Mouse (Mus musculus) MEL (cell line): ENCODE measurements at regions not wholly inside any gene's neighbourhood (a gene's known extent, or its start where the extent isn't known, plus 50 kb on each side); places are given as distances from the start of the nearest gene placed in this dataset.

Source experiments
- DNase-seq: peaks from one replicate; pipeline ENCODE4 v3.0.0; 2011; ENCODE audit warnings: low read depth, low spot score
- H3K27ac ChIP-seq: 2 replicates; pipeline ENCODE4 v1.5.1; 2012; ENCODE audit warnings: low read depth, mild to moderate bottlenecking, control low read depth, low read length, moderate library complexity; ENCODE audit not compliant: control insufficient read depth
- H3K27me3 ChIP-seq, 2 experiments: fragments of 150-350 bp in 1 of 2; sonication (generic) in 1 of 2; 2 replicates each; pipeline ENCODE4 v1.6.1; 2012; ENCODE audit warnings: low read length in 2 of 2, mild to moderate bottlenecking in 2 of 2, improper control_type of control experiment in 1 of 2, moderate library complexity in 1 of 2; ENCODE audit not compliant: insufficient read depth in 2 of 2, control insufficient read depth in 1 of 2
- H3K36me3 ChIP-seq, 2 experiments: 2 replicates each; pipeline ENCODE4 v1.6.1; 2012 to 2014; ENCODE audit warnings: low read length in 2 of 2, improper control_type of control experiment in 1 of 2, inconsistent platforms in 1 of 2, mild to moderate bottlenecking in 1 of 2; ENCODE audit not compliant: insufficient read depth in 2 of 2, control insufficient read depth in 1 of 2
- H3K4me1 ChIP-seq, 2 experiments: fragments of 150-350 bp in 1 of 2; sonication (generic) in 1 of 2; 2 replicates each; pipeline ENCODE4 v1.6.1; 2012; ENCODE audit warnings: low read length in 2 of 2, improper control_type of control experiment in 1 of 2, mild to moderate bottlenecking in 1 of 2; ENCODE audit not compliant: insufficient read depth in 2 of 2, control insufficient read depth in 1 of 2
- H3K4me3 ChIP-seq, 2 experiments: fragments of 150-350 bp in 1 of 2; sonication (generic) in 1 of 2; 2 replicates each; pipeline ENCODE4 v1.5.1; 2012; ENCODE audit warnings: low read depth in 2 of 2, low read length in 2 of 2, mild to moderate bottlenecking in 2 of 2, moderate library complexity in 2 of 2, control low read depth in 1 of 2, improper control_type of control experiment in 1 of 2; ENCODE audit not compliant: control insufficient read depth in 1 of 2, insufficient read depth in 1 of 2
- H3K79me2 ChIP-seq: 2 replicates; pipeline ENCODE4 v1.6.1; 2012; ENCODE audit warnings: mild to moderate bottlenecking, low read length, moderate library complexity; ENCODE audit not compliant: control insufficient read depth, poor library complexity, insufficient read depth
- H3K9ac ChIP-seq: 2 replicates; pipeline ENCODE4 v1.6.1; 2012; ENCODE audit warnings: low read depth, mild to moderate bottlenecking, control low read depth, low read length, moderate library complexity; ENCODE audit not compliant: control insufficient read depth, poor library complexity, severe bottlenecking
- H3K9me3 ChIP-seq: fragments of 150-350 bp; sonication (generic); replicated peaks from 2 replicates; pipeline ENCODE4 v1.6.1; 2012; ENCODE audit warnings: mild to moderate bottlenecking, low read length, improper control_type of control experiment, moderate library complexity; ENCODE audit not compliant: insufficient read depth
- CHD2 ChIP-seq: IDR thresholded peaks from 2 replicates; pipeline ENCODE4 v1.6.1; 2011; ENCODE audit warnings: low read length, improper control_type of control experiment
- E2F4 ChIP-seq: IDR thresholded peaks from 2 replicates; pipeline ENCODE4 v1.6.1; 2011; ENCODE audit warnings: low read depth, low read length, improper control_type of control experiment, borderline replicate concordance
- EP300 ChIP-seq, 2 experiments: IDR thresholded peaks; 2 replicates each; pipeline ENCODE4 v1.6.1; 2011; ENCODE audit warnings: improper control_type of control experiment in 2 of 2, low read length in 2 of 2, low read depth in 1 of 2, mild to moderate bottlenecking in 1 of 2
- ETS1 ChIP-seq: IDR thresholded peaks from 2 replicates; pipeline ENCODE4 v1.6.1; 2012; ENCODE audit warnings: low read depth, mild to moderate bottlenecking, inconsistent platforms, low read length, improper control_type of control experiment, moderate library complexity
- GATA1 ChIP-seq: IDR thresholded peaks from 2 replicates; pipeline ENCODE4 v1.6.1; 2011; ENCODE audit warnings: low read depth, low read length, improper control_type of control experiment
- JUND ChIP-seq: IDR thresholded peaks from 2 replicates; pipeline ENCODE4 v1.6.1; 2011; ENCODE audit warnings: low read depth, mild to moderate bottlenecking, improper control_type of control experiment, low read length
- KAT2A ChIP-seq: conservative IDR thresholded peaks from 2 replicates; pipeline ENCODE4 v1.6.1; 2012; ENCODE audit warnings: low read depth, low read length, improper control_type of control experiment, inconsistent platforms
- MAFK ChIP-seq: IDR thresholded peaks from 2 replicates; pipeline ENCODE4 v1.6.1; 2011; ENCODE audit warnings: low read depth, mild to moderate bottlenecking, low read length, improper control_type of control experiment, borderline replicate concordance
- MAZ ChIP-seq: IDR thresholded peaks from 2 replicates; pipeline ENCODE4 v1.6.1; 2012; ENCODE audit warnings: low read depth, mild to moderate bottlenecking, inconsistent platforms, low read length, improper control_type of control experiment
- MXI1 ChIP-seq: IDR thresholded peaks from 2 replicates; pipeline ENCODE4 v1.6.1; 2011; ENCODE audit warnings: mild to moderate bottlenecking, low read depth, low read length, improper control_type of control experiment
- MYB ChIP-seq: IDR thresholded peaks from 2 replicates; pipeline ENCODE4 v1.6.1; 2011; ENCODE audit warnings: mild to moderate bottlenecking, low read depth, low read length, improper control_type of control experiment
- MYC ChIP-seq: IDR thresholded peaks from 2 replicates; pipeline ENCODE4 v1.6.1; 2011; ENCODE audit warnings: low read depth, mild to moderate bottlenecking, low read length, improper control_type of control experiment, moderate library complexity
- NELFE ChIP-seq: IDR thresholded peaks from 2 replicates; pipeline ENCODE4 v1.6.1; 2011; ENCODE audit warnings: low read depth, low read length, improper control_type of control experiment
- NRF1 ChIP-seq: IDR thresholded peaks from 2 replicates; pipeline ENCODE4 v1.6.1; 2014; ENCODE audit warnings: low read depth, mild to moderate bottlenecking, inconsistent platforms, low read length, improper control_type of control experiment, moderate library complexity; ENCODE audit not compliant: poor library complexity, insufficient read depth, severe bottlenecking
- POLR2AphosphoS2 ChIP-seq: IDR thresholded peaks from 2 replicates; pipeline ENCODE4 v1.6.1; 2011; ENCODE audit warnings: low read length, improper control_type of control experiment
- POLR2AphosphoS5 ChIP-seq: IDR thresholded peaks from 2 replicates; pipeline ENCODE4 v1.6.1; 2012; ENCODE audit warnings: low read depth, borderline replicate concordance, mild to moderate bottlenecking, inconsistent platforms, low read length, moderate library complexity, mixed read lengths
- RAD21 ChIP-seq: IDR thresholded peaks from 2 replicates; pipeline ENCODE4 v1.6.1; 2011; ENCODE audit warnings: mild to moderate bottlenecking, low read depth, low read length, improper control_type of control experiment
- RCOR1 ChIP-seq: IDR thresholded peaks from 2 replicates; pipeline ENCODE4 v1.6.1; 2012; ENCODE audit warnings: low read depth, mild to moderate bottlenecking, inconsistent platforms, low read length, improper control_type of control experiment
- SIN3A ChIP-seq: IDR thresholded peaks from 2 replicates; pipeline ENCODE4 v1.6.1; 2012; ENCODE audit warnings: low read length, improper control_type of control experiment, inconsistent platforms
- TAL1 ChIP-seq: IDR thresholded peaks from 2 replicates; pipeline ENCODE4 v1.6.1; 2012; ENCODE audit warnings: mild to moderate bottlenecking, inconsistent platforms, low read length, moderate library complexity, mixed read lengths
- TCF12 ChIP-seq: IDR thresholded peaks from 2 replicates; pipeline ENCODE4 v1.6.1; 2014; ENCODE audit warnings: low read depth, mild to moderate bottlenecking, inconsistent platforms, low read length, improper control_type of control experiment, moderate library complexity
- UBTF ChIP-seq: IDR thresholded peaks from 2 replicates; pipeline ENCODE4 v1.6.1; 2012; ENCODE audit warnings: low read depth, mild to moderate bottlenecking, inconsistent platforms, low read length, improper control_type of control experiment, moderate library complexity, borderline replicate concordance; ENCODE audit not compliant: insufficient read depth
- USF1 ChIP-seq: IDR thresholded peaks from 2 replicates; pipeline ENCODE4 v1.6.1; 2014; ENCODE audit warnings: low read depth, mild to moderate bottlenecking, inconsistent platforms, low read length, improper control_type of control experiment, moderate library complexity
- USF2 ChIP-seq, 2 experiments: IDR thresholded peaks; 2 replicates each; pipeline ENCODE4 v1.6.1; 2011 to 2012; ENCODE audit warnings: improper control_type of control experiment in 2 of 2, low read length in 2 of 2, borderline replicate concordance in 1 of 2, inconsistent platforms in 1 of 2, low read depth in 1 of 2, mild to moderate bottlenecking in 1 of 2; ENCODE audit not compliant: insufficient read depth in 1 of 2
- ZC3H11A ChIP-seq: IDR thresholded peaks from 2 replicates; pipeline ENCODE4 v1.6.1; 2012; ENCODE audit warnings: low read depth, mild to moderate bottlenecking, inconsistent platforms, low read length, improper control_type of control experiment
- ZMIZ1 ChIP-seq: IDR thresholded peaks from 2 replicates; pipeline ENCODE4 v1.6.1; 2012; ENCODE audit warnings: low read depth, mild to moderate bottlenecking, inconsistent platforms, low read length, improper control_type of control experiment, moderate library complexity

GRCm38 (mm10) chr10:21792431-21792830, 89.6 kb upstream of the Sgk1 start:
- no peaks in the 10 kb centered on the region for H3K27me3 ChIP-seq
- no peaks in the 10 kb centered on the region for H3K36me3 ChIP-seq
- H3K4me1 ChIP-seq: no peaks in the 10 kb centered on the region
- H3K27ac ChIP-seq: no peak overlapping the region
- no peak overlapping the region for H3K4me3 ChIP-seq
- DNase-seq: no peak
- H3K79me2 ChIP-seq: no peaks in the 10 kb centered on the region
- no peaks in the 10 kb centered on the region for H3K9me3 ChIP-seq
- H3K9ac ChIP-seq: no peak overlapping the region
- TF ChIP-seq GATA1: no peak
- TF ChIP-seq JUND: no peak
- no peak for TF ChIP-seq NRF1
- no peak for TF ChIP-seq MYC
- no peak for TF ChIP-seq RAD21
- no peak for TF ChIP-seq ZMIZ1
- TF ChIP-seq MXI1: no peak
- no peak for TF ChIP-seq ZC3H11A
- no peak for TF ChIP-seq POLR2AphosphoS2
- TF ChIP-seq MYB: no peak
- no peak for TF ChIP-seq USF2 (IDR thresholded peaks at IDR 0.05; ENCODE audit: borderline replicate concordance in 1 of 2, insufficient read depth in 1 of 2, low read depth in 1 of 2, low read length in 2 of 2)
- no peak for TF ChIP-seq MAFK
- TF ChIP-seq USF1: no peak
- TF ChIP-seq SIN3A: no peak
- TF ChIP-seq E2F4: no peak
- no peak for TF ChIP-seq MAZ
- TF ChIP-seq CHD2: no peak
- no peak for TF ChIP-seq UBTF
- TF ChIP-seq NELFE: no peak
- no peak for TF ChIP-seq POLR2AphosphoS5
- TF ChIP-seq, all 39 proteins: peak for 0

GRCm38 (mm10) chr10:21793641-21794040, 88.3 kb upstream of the Sgk1 start:
- Histone ChIP-seq H3K9ac (no peak overlapping the region), H3K36me3 (no peaks in the 10 kb centered on the region), H3K27me3 (no peaks in the 10 kb centered on the region), H3K9me3 (no peaks in the 10 kb centered on the region), H3K27ac (no peak overlapping the region), H3K79me2 (no peaks in the 10 kb centered on the region), H3K4me1 (no peaks in the 10 kb centered on the region), H3K4me3 (no peak overlapping the region)
- TF ChIP-seq TCF12: no peak
- TF ChIP-seq RAD21: no peak
- TF ChIP-seq UBTF: no peak
- no peak for TF ChIP-seq JUND
- TF ChIP-seq ETS1: no peak
- no peak for TF ChIP-seq RCOR1
- no peak for TF ChIP-seq SIN3A
- TF ChIP-seq NELFE: no peak
- no peak for TF ChIP-seq TAL1
- no peak for TF ChIP-seq KAT2A
- no peak for TF ChIP-seq EP300 (IDR thresholded peaks at IDR 0.05; ENCODE audit: low read depth in 1 of 2, low read length in 2 of 2)
- no peak for DNase-seq
